Comparison of ENCODE assay signal across 18 mouse cellular contexts in the genomic region with DNA sequence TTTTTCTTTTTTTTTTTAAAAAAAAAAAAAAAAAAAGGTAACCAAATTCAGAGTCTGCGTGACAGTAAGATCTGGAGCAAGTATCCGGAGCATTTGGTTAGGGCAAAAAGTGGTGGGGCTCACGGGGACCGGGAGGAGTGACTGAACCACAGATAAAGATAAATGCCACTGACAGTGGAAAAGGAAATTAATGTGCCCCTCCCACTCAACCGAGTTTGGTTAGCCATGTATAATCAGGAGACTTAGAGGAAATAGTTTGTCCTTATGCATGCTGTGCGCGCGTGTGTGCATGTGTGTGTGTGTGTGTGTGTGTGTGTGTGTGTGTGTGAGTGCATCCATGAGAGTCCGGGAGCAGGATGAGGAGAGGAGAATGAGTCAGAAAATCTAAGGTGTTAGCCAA.
DNase-seq lines count a peak whose midpoint lies in the region; ATAC-seq lines count a peak whose summit lies in the region.
"Had no signal": no experiment of that assay in that cellular context is flagged by ENCODE, and none has a peak within 500 bp of the region (broad histone marks: within the 10 kb centered on the region; RNA-seq: fewer than 3 reads in every experiment).

No protein-coding gene starts in this region.

- DNase-seq in 416B (ENCODE audit: low read depth): peak; percentile 79
- DNase-seq in CD4-positive helper T cell, adult 2 months (ENCODE audit: low read depth, low spot score): peak; percentile 73
- DNase-seq in adrenal gland, adult 2 months: no peak
- DNase-seq in urinary bladder, postnatal 14 days (ENCODE audit: low spot score): no peak
- no peak for DNase-seq in urinary bladder, adult 2 months (ENCODE audit: low spot score)
- DNase-seq: adrenal gland, postnatal 14 days; cerebellum, adult 9-10 months; gastrocnemius, postnatal 10 days; heart, adult 18-20 months; heart, postnatal 14 days; kidney, adult 2 months; kidney, postnatal 10 days; lung, postnatal 10 days; thymus, postnatal 36 days had no signal

- ATAC-seq in common myeloid progenitor, adult 5-6 weeks (replicated peaks; ENCODE audit: low read depth, poor library complexity, severe bottlenecking): peak; percentile 93
- peak; percentile 47 for ATAC-seq in megakaryocyte, adult 5-6 weeks (ENCODE audit: poor library complexity, severe bottlenecking)
- ATAC-seq: forebrain, embryonic 16.5 days; midbrain, embryonic 13.5 days had no signal

Comparison
In these comparisons a context has a peak if more than half of its experiments do, and no peak if none do; other contexts are left out.
1. DNase-seq: peak in 416B (single experiment) and CD4-positive helper T cell, adult 2 months (single experiment); none in adrenal gland, adult 2 months (single experiment), urinary bladder, postnatal 14 days (single experiment) and urinary bladder, adult 2 months (single experiment).